Mouse (Mus musculus): ENCODE results near the gene Dync2li1. TPM values are rescaled to one million over a fixed set of nuclear protein-coding genes. Genes with fewer than 3 reads are reported as not detected.

Gene Dync2li1
- polyA plus RNA-seq, 1 experiment from 2014 or later, result 11.9 TPM

Other genes with a start within 250 kb of the Dync2li1 start
- gene Thada, start 160.3 kb upstream of the Dync2li1 start, polyA plus RNA-seq (2014; fragmentation: Nextera tagmentation; extraction: Ambion mirVana), result 7.9 and 8.9 TPM in 2 replicates
- gene Plekhh2, start 114.6 kb upstream of the Dync2li1 start, polyA plus RNA-seq (2014; fragmentation: Nextera tagmentation; extraction: Ambion mirVana), result 3.2 and 4.2 TPM in 2 replicates
- not detected in 2 replicates for gene Abcg8, start 49.8 kb downstream of the Dync2li1 start, polyA plus RNA-seq (2014; fragmentation: Nextera tagmentation; extraction: Ambion mirVana)
- gene Abcg5, start 56.5 kb downstream of the Dync2li1 start, polyA plus RNA-seq (2014; fragmentation: Nextera tagmentation; extraction: Ambion mirVana), result 0.43 and 0.99 TPM in 2 replicates
- 62.2 and 72.3 TPM in 2 replicates for gene Lrpprc, start 164.3 kb downstream of the Dync2li1 start, polyA plus RNA-seq (2014; fragmentation: Nextera tagmentation; extraction: Ambion mirVana)

All from heart, embryonic 11.5 days (tissue).